Mouse (Mus musculus) G1E (cell line): ENCODE measurements around the gene Ahcy.
"Not testable (repeated sequence)": the region's sequence is repeated elsewhere in the genome, so short reads cannot be mapped to it uniquely, and the experiment has no call there.

Experiments
- CTCF ChIP-seq: IDR thresholded peaks from 2 replicates; pipeline ENCODE4 v1.5.1; 2012; ENCODE audit warnings: low read depth, low read length, inconsistent platforms, mixed read lengths
- GATA1 ChIP-seq: IDR thresholded peaks from 2 replicates; pipeline ENCODE4 v1.6.1; 2012; ENCODE audit warnings: borderline replicate concordance, low read length, inconsistent platforms, mixed read lengths
- POLR2AphosphoS5 ChIP-seq: IDR thresholded peaks from 2 replicates; pipeline ENCODE4 v1.6.1; 2012; ENCODE audit warnings: low read depth, low read length, inconsistent platforms; ENCODE audit not compliant: insufficient replicate concordance

- not testable (repeated sequence) for TF ChIP-seq CTCF, GATA1, POLR2AphosphoS5
Measured at GRCm38 (mm10) chr2:155020247-155020826, 54.0 kb downstream of the Ahcy start.
